Mouse (Mus musculus) retina, postnatal 1 day (tissue): ENCODE measurements at regions not wholly inside any gene's neighbourhood (a gene's known extent, or its start where the extent isn't known, plus 50 kb on each side); places are given as distances from the start of the nearest gene placed in this dataset.

Experiments
- DNase-seq: peaks from one replicate; pipeline ENCODE4 v3.0.0-alpha.2; 2012

DNA sequence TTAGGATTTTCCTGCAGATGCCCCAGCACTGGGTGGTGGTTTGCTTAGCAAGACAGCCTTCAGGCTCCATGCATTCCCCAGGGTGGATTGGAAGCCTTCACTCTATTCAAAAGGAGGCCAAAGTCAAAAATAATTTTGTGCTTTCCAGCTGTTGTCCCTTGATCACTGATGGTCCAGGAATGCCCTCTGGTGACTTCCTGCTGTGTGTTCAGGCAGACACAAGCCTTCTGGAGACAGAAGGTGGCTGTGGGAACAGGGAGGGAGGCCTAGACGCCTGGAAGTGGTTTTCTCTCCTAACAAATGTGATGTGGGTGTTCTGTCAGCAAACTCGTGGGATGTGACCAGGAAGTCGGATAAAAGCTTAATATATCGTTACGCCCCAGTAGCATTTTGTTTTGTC, 81.3 kb downstream of the Atp6ap1l start:
- no peak for DNase-seq

DNA sequence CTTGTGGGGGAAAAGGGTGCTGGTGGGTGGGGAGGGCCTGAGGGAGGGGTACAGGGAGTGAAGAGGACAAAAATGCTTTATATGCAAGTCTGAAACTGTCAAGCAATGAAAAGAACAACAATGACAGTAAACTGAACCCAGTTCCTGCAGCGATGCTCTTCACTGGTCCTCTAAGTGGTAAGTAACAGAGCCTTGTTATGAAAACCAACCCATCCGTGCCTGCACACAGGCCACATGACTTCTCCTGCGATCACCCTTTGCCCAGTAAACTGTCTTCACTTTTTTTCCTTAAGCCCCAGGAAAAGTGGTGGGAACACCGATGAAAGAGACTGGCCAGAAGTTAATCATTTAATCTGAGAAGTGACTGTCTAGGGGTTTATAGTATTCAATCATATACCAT, 83.3 kb downstream of the Atp6ap1l start:
- no peak for DNase-seq

DNA sequence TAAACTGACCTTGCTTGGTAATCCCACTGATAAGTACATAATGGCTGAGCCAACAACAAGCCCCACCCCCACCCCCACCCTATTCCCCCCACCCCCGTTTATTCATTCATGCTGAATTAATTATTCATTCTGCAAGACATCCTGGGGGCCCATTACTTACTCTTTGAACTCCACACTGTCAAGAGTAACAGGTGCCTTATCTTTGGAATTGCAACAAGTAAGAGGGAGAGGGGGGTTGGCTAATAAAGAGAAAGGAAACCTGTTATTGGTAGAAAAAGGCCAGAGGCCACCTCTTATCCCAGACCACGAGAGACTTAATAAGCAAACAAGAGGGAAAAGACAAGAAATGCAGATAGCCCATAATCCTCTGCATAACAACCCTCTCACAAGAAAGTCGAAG, 84.7 kb downstream of the Atp6ap1l start:
- DNase-seq: no peak

GRCm38 (mm10) chr13:90819934-90820333, 85.2 kb downstream of the Atp6ap1l start:
- DNase-seq: no peak

- no peak for DNase-seq
Observed at GRCm38 (mm10) chr13:90814174-90814865, 90.8 kb downstream of the Atp6ap1l start.

DNA sequence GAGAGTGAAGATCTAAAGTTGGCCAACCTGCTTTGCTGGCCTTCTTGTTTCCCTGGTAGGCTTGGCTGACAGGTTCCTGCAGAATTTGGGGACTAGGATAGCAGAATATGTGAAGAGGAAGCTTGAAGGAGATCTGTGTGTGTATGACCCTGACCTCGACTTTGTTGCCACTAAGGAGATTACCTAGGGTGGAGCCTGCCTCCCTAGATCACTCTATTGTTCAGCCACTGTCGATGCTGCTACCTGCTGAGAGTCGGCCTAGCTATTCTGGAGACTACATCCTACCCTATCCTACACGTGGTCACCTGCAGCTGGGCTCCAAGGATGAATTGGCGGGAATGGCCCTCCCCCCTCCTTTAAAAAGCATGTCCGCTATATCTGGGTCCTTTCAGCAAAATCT, 95.1 kb downstream of the Atp6ap1l start:
- no peak for DNase-seq

DNA sequence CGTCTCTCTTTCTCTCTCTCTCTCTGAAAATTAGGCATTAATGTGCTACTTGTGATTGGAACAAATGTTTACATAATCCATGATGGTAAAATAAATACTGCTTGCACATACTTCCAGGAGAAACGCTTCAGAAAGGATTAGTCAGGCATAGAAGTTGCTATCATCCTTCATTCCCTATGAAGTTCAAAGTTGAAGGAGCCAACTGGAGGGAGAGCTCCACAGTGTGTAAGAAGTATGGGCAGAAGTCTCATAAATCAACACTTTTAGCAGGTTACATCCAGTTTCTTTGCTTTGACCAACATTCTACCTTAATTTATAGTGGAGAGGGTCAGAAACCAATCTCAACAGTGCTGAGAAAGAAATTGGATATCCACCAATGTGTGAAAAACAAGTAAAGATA, 105.5 kb downstream of the Atp6ap1l start:
- no peak for DNase-seq

- DNase-seq: no peak
Observed at GRCm38 (mm10) chr13:90798791-90799542, 106.2 kb downstream of the Atp6ap1l start.

DNA sequence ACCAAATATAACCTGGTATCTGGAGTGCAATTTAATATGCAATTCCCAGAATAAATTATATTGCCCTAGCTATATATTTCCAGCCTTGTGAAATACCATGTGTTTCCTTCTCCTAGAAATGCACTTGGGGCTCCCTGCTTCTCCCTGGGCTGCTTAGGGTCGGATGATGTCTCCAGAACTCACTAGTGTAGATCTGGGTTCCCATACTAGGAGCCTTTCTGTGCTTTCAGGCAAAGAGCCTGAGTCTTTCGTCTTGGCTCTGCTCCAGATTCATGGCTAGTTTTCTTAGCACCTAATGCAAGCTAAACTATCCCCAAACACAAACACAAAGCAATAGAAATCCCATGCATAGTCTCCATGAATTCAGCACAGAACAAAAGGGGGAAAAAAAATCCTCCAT, 106.8 kb downstream of the Atp6ap1l start:
- DNase-seq: no peak

DNA sequence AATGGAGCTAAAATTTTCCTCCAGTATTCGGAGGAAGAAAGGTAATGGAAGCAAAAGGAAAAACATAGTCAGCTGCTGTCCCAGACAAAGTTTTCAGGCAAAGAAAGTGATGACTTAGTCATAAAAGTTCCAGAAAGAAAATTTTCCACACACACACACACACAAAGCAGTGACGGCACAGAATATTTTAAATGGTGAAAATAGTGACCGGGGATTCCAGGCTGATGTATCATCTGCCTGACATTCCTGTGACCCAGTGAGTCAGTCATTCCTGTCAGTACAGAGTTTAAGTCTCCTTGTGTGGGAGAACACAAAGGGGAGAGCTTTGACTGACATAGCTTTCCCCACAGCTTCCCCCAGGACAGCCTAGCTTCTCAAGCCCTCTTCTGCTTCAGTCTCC, 107.9 kb downstream of the Atp6ap1l start:
- no peak for DNase-seq

- DNase-seq: no peak
Observed at GRCm38 (mm10) chr13:90796809-90797208, 108.3 kb downstream of the Atp6ap1l start.

GRCm38 (mm10) chr13:90782435-90782834, 122.7 kb downstream of the Atp6ap1l start:
- DNase-seq: no peak

DNA sequence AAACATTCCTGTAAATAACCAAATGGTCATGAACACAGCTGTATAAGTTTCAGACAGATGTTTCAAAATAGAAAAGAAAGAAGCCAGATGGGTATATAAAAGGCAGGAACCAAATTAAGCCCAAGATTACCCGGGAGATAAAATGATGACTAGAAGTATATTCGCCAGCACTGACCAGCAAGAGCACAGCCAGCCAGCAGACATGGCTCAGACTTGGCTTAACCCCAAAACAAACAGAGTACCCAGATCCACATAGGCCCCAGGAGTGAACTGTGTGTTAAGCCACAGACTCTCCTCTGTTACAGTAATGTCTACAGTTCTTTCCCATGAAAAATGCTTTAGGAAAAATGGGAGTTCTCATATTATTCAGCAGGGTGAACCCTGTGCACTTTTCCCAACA, 123.2 kb downstream of the Atp6ap1l start:
- DNase-seq: no peak

- no peak for DNase-seq
Observed at GRCm38 (mm10) chr13:90777952-90778298, 127.2 kb downstream of the Atp6ap1l start.

DNA sequence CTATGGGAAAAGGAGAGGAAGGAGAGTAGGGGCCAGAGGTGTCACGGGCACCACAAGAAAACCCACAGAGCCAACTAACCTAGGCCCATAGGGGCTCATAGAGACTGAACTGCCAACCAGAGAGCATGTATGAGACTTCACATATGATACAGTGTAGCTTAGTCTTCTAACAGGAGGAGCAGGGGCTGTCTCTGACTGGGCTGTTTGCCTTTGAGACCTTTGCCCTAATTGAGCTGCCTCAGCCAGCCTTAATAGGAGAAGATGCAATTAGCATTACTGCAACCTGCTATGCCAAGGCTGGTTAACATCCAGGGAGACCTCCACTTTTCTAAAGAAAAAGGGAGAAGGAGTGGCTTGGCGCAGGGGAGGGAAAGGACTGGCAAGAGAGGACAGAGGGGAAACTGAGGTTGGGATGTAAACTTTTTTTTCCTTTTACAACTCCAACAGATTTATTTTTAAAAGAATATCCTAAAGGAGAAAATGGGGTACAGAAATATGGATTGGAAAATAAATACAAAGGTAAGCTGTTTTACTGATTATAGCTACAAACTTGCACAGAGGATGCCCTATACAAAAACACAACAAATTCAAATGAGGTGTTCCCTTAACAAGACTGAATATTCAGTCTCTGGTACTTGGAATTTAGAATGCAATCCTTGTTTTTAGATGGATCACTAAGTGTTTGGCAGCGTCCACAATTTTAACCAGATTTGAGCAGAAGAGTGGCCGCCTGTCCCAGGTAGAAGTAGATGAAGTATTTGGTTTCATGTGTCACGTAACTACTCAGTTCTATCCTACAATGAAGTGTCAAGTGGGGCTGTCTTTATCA, 127.8 kb downstream of the Atp6ap1l start:
- no peak for DNase-seq

DNA sequence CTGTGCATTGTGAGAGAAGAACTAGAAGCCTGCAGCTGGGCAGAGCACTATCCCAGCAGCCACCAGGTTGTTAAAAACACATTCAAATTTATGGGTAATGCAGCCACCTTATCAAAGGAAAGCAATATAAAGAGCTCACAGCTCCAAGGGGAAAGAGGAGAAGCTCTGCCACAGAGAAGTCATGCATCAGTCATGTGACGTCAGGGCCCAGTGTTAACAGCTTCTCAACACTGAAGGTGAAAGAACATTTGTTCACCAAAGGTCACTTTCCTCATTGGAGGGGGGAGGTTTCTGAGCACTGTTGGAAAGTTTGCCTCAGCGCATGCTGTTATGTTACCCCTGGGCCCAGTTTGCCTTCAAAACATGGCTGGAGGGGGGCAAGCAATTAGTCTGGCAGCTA, 143.0 kb downstream of the Atp6ap1l start:
- no peak for DNase-seq

DNA sequence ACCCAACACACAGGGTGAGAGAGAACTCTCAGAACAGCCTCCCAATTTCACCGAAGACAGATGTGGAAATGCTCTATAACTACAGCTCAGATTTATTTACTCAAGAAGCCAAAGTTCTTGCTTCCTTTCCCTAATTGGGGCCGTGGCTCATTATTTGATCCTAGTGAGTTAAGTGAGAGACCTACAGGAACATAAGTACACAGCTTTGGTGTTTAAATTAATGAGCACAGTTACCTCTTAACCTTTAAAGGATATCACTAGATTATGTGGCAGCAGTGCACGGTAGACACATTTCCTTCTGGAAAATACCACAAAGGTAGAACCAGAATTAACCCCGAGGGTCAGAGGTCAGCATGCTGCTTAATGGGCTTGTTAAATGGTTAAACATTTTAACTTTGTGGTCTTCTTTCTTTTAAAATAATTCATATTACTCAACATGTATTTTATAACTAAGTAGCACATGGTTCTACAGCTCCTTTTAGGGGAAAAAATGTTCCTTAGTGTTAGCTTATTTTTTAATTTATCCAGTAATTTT, 144.6 kb downstream of the Atp6ap1l start:
- no peak for DNase-seq

DNA sequence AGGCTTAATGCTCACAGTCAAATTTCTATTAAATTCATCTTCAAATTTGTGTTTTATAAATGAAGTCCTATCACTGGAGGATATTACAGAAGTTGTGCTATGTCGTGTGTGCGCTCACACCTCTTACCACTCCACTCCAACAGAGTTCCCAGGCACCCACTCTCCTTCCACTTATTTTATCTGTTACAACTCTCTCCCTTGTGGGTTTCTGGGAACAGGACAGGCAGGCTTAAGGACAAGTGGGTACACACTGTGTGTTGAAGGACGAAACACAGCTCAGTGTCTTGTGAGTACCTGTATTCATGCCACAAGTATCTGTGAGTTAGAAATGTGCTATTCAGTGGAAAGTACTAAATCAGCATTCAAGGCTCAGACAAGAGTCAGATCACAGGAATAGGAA, 150.7 kb downstream of the Atp6ap1l start:
- DNase-seq: no peak

DNA sequence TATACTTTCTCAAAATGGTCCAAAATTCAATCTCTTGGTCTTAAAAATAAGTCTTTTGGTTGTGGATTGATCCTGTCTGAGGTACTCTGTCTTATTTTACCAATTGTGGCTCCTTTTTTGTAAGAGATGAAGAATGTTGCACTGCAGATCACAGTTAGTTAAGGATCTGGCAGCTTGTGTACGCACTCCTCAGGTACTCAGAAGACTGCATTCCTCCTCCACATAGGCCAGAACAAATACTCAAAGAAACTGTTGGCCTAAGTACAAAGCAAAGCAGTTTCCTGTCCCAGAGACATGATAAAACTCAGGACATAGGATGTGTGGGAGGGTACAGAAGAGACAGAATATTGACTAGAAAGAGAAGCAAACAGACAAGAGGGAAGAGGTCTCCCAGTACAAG, 155.4 kb downstream of the Atp6ap1l start:
- DNase-seq: no peak

DNA sequence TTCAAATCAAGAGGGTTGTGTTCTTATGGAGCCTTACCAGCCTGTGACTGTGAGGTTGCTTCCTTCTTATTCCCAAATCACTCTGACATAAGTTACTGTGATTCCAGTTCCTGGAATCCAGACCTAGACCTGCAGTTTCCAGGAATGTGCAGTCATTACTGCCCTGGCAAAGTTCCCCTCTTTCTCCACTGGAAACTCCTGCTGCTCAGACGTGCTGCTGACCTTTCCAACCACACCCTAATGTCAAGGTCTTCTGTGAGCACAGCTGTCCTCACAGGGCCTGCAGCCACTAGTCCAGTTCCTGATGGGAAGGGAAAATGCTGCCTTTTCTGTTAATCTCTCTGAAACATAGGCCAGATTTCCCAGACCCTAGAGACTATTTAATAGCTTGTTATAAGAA, 160.1 kb downstream of the Atp6ap1l start:
- DNase-seq: no peak

GRCm38 (mm10) chr13:90742615-90743402, 162.3 kb downstream of the Atp6ap1l start:
- no peak for DNase-seq

DNA sequence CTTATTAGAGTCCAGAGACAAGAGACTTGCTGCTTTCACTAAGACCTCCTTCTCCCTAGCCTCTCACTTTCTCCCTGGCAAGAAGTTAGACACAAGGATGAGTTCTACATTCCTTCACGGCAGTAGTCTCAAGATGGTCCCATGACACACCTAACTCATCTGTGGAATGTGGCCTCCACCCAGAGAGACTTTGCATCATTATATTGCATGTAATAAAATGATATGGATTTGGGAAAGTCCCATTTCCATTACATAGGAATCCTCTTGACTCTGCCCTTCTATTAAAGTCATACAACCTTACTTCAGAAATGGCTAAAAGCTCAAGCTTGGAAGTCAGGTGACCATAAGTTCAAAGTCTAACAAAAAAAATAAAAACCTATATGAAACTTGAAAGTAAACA, 165.4 kb downstream of the Atp6ap1l start:
- DNase-seq: no peak

DNA sequence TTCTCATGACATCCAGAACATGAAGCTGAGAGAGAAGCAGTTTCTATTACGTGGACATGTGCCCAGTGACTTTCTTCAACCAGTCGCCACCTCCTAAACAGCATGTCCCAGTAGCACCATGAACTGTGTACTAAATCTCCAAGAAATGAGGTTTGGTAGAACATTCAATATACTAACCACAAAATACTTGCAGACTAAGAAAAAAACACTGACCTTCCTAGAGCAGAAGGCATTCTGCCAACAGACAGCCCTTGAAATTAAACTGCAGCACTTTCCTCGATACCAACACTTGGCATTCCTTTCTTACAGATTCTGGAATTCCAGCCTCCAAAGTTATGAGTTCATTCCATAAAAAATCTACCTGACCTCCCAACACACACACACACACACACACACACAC, 166.6 kb downstream of the Atp6ap1l start:
- DNase-seq: no peak
